ENCODE assay signal across 12 mouse cellular contexts in genomic region chr8:8947516-8948161, GRCm38 (mm10).
DNase-seq lines count a peak whose midpoint lies in the region; ATAC-seq lines count a peak whose summit lies in the region.
"Had no signal": no experiment of that assay in that cellular context is flagged by ENCODE, and none has a peak within 500 bp of the region (broad histone marks: within the 10 kb centered on the region; RNA-seq: fewer than 3 reads in every experiment).

No protein-coding gene starts in this region.

- no peak overlapping the region for H3K4me2 ChIP-seq in hindbrain, embryonic 12.5 days (replicated peaks)
- H3K4me2 ChIP-seq in embryonic facial prominence, embryonic 12.5 days (replicated peaks): no peak overlapping the region
- H3K4me2 ChIP-seq in limb, embryonic 12.5 days: no peak overlapping the region
- H3K4me2 ChIP-seq: limb, embryonic 15.5 days; lung, embryonic 15.5 days had no signal

- no peaks in the 10 kb centered on the region for H3K9me3 ChIP-seq in hindbrain, embryonic 10.5 days
- H3K9me3 ChIP-seq in hindbrain, embryonic 12.5 days (replicated peaks): no peaks in the 10 kb centered on the region
- H3K9me3 ChIP-seq in embryonic facial prominence, embryonic 12.5 days: 0 out of 2 replicates have a peak, but pooled peaks cover 3% of the 10 kb centered on the region
- H3K9me3 ChIP-seq in limb, embryonic 12.5 days: no peaks in the 10 kb centered on the region
- H3K9me3 ChIP-seq: limb, embryonic 15.5 days; lung, embryonic 15.5 days had no signal

- H3K36me3 ChIP-seq in hindbrain, embryonic 10.5 days: no peaks in the 10 kb centered on the region
- H3K36me3 ChIP-seq in hindbrain, embryonic 12.5 days: no peaks in the 10 kb centered on the region
- H3K36me3 ChIP-seq in embryonic facial prominence, embryonic 12.5 days: no peaks in the 10 kb centered on the region
- no peaks in the 10 kb centered on the region for H3K36me3 ChIP-seq in limb, embryonic 12.5 days
- H3K36me3 ChIP-seq: limb, embryonic 15.5 days; lung, embryonic 15.5 days had no signal

- H3K4me1 ChIP-seq in hindbrain, embryonic 10.5 days (replicated peaks): peaks cover 34% of the 10 kb centered on the region
- H3K4me1 ChIP-seq in hindbrain, embryonic 12.5 days: peaks cover 18% of the 10 kb centered on the region
- H3K4me1 ChIP-seq in embryonic facial prominence, embryonic 12.5 days: peaks cover 29% of the 10 kb centered on the region
- H3K4me1 ChIP-seq in limb, embryonic 12.5 days (replicated peaks): peaks cover 16% of the 10 kb centered on the region
- H3K4me1 ChIP-seq: limb, embryonic 15.5 days had no signal

- no peaks in the 10 kb centered on the region for H3K27me3 ChIP-seq in hindbrain, embryonic 10.5 days (ENCODE audit: insufficient read depth, poor library complexity, severe bottlenecking)
- no peaks in the 10 kb centered on the region for H3K27me3 ChIP-seq in hindbrain, embryonic 12.5 days
- H3K27me3 ChIP-seq in embryonic facial prominence, embryonic 12.5 days: no peaks in the 10 kb centered on the region
- no peaks in the 10 kb centered on the region for H3K27me3 ChIP-seq in limb, embryonic 12.5 days
- H3K27me3 ChIP-seq: limb, embryonic 15.5 days; lung, embryonic 15.5 days had no signal

- H3K9ac ChIP-seq in hindbrain, embryonic 12.5 days: no peak overlapping the region
- no peak overlapping the region for H3K9ac ChIP-seq in embryonic facial prominence, embryonic 12.5 days
- no peak overlapping the region for H3K9ac ChIP-seq in limb, embryonic 12.5 days (replicated peaks)
- H3K9ac ChIP-seq: limb, embryonic 15.5 days; lung, embryonic 15.5 days had no signal

- DNase-seq in hindbrain, embryonic 10.5 days (ENCODE audit: low spot score): no peak
- peak; percentile 58 for DNase-seq in embryo, embryonic 10.5 days (ENCODE audit: low spot score)
- no peak for DNase-seq in retina, embryonic 14.5 days (ENCODE audit: low spot score)
- DNase-seq in cerebellum, adult 9-11 months: no peak
- DNase-seq: heart, postnatal 10 days; kidney, adult 11 months; right cerebral cortex, postnatal 25 days had no signal

- 46% methylated on average over 7 of the region's 7 CpGs for WGBS in hindbrain, embryonic 10.5 days
- 44% methylated on average over 7 of the region's 7 CpGs for WGBS in hindbrain, embryonic 12.5 days
- WGBS in embryonic facial prominence, embryonic 12.5 days: 20% methylated on average over 7 of the region's 7 CpGs
- 20% methylated on average over 7 of the region's 7 CpGs for WGBS in limb, embryonic 12.5 days

- H3K4me3 ChIP-seq in hindbrain, embryonic 10.5 days: no peak overlapping the region
- H3K4me3 ChIP-seq in hindbrain, embryonic 12.5 days: no peak overlapping the region
- H3K4me3 ChIP-seq in embryonic facial prominence, embryonic 12.5 days: no peak overlapping the region
- H3K4me3 ChIP-seq in limb, embryonic 12.5 days (replicated peaks): no peak overlapping the region
- H3K4me3 ChIP-seq: limb, embryonic 15.5 days; lung, embryonic 15.5 days had no signal

- peak overlapping the region; percentile 46; the same call in 1 of the 2 replicates for H3K27ac ChIP-seq in hindbrain, embryonic 10.5 days
- no peak overlapping the region for H3K27ac ChIP-seq in hindbrain, embryonic 12.5 days
- H3K27ac ChIP-seq in embryonic facial prominence, embryonic 12.5 days: 0 out of 2 replicates have a peak overlapping the region, but pooled peaks have one; percentile 13
- 0 out of 2 replicates have a peak overlapping the region, but pooled peaks have one; percentile 2 for H3K27ac ChIP-seq in limb, embryonic 12.5 days
- H3K27ac ChIP-seq: limb, embryonic 15.5 days; lung, embryonic 15.5 days had no signal

- no peak for ATAC-seq in hindbrain, embryonic 12.5 days (ENCODE audit: low FRiP score)
- ATAC-seq in embryonic facial prominence, embryonic 12.5 days (ENCODE audit: insufficient number of reproducible peaks, insufficient read depth, low FRiP score, low TSS enrichment): peak; percentile 83; the same call in 1 of the 2 replicates
- no peak for ATAC-seq in limb, embryonic 12.5 days (ENCODE audit: insufficient number of reproducible peaks, insufficient read depth, low FRiP score, low TSS enrichment, low read depth)
